Mouse (Mus musculus) megakaryocyte, embryonic 14.5 days (primary cell): ENCODE data around the gene Myo15b.

ENCODE experiments used
- FLI1 ChIP-seq: IDR thresholded peaks from 2 replicates; pipeline ENCODE4 v1.6.1; 2012; ENCODE audit warnings: low read length, inconsistent platforms, mixed read lengths
- GATA1 ChIP-seq: IDR thresholded peaks from 3 replicates; pipeline ENCODE4 v1.6.1; 2012; ENCODE audit warnings: mixed read lengths, low read length, inconsistent platforms, borderline replicate concordance

- TF ChIP-seq GATA1: no peak
- no peak for TF ChIP-seq FLI1
Observed at GRCm38 (mm10) chr11:115916579-115916978, 58.4 kb downstream of the Myo15b start.
